Mouse (Mus musculus) testis, adult 2 months (tissue): ENCODE measurements around the gene Ubxn4.

Experiments
- CTCF ChIP-seq: fragments of 200-500 bp; IDR thresholded peaks from 2 replicates; pipeline ENCODE4 v1.5.1; 2012; ENCODE audit warnings: low read depth, mild to moderate bottlenecking, inconsistent platforms, low read length, moderate library complexity; ENCODE audit not compliant: control insufficient read depth, insufficient read depth, insufficient replicate concordance
- POLR2A ChIP-seq: fragments of 200-500 bp; IDR thresholded peaks from 2 replicates; pipeline ENCODE4 v1.6.1; 2012; ENCODE audit warnings: low read depth, mild to moderate bottlenecking, inconsistent platforms, low read length, moderate library complexity; ENCODE audit not compliant: control insufficient read depth

GRCm38 (mm10) chr1:128327165-128327564 is 83.4 kb downstream of the Ubxn4 start:
- TF ChIP-seq CTCF (no peak), POLR2A (no peak)
